Mouse (Mus musculus) heart, embryonic 12.5 days (tissue): ENCODE results near the gene Lman2l. TPM values are rescaled to one million over a fixed set of nuclear protein-coding genes. Genes with fewer than 3 reads are reported as not detected.
A peak's percentile ranks its signal among the peaks of the same experiment; 100 is the strongest.

Experiments
- ATAC-seq: fragments of 200-750 bp; cut with Nextera tagmentation; 2 replicates; pipeline ENCODE4 v1.8.0; 2017; ENCODE audit warnings: moderate TSS enrichment, moderate library complexity; ENCODE audit not compliant: insufficient number of reproducible peaks, low FRiP score
- H3K27ac ChIP-seq: fragments of 300-500 bp; sonication (generic); 2 replicates; pipeline ENCODE4 v1.5.1; 2016; ENCODE audit warnings: mild to moderate bottlenecking, moderate library complexity; ENCODE audit not compliant: poor library complexity, severe bottlenecking
- H3K27me3 ChIP-seq: fragments of 300-500 bp; sonication (generic); replicated peaks from 2 replicates; pipeline ENCODE4 v1.6.1; 2016; ENCODE audit warnings: mild to moderate bottlenecking, moderate library complexity
- H3K36me3 ChIP-seq: fragments of 300-500 bp; sonication (generic); 2 replicates; pipeline ENCODE4 v1.6.1; 2016; ENCODE audit warnings: mild to moderate bottlenecking, moderate library complexity
- H3K4me1 ChIP-seq: fragments of 300-500 bp; sonication (generic); replicated peaks from 2 replicates; pipeline ENCODE4 v1.6.1; 2016; ENCODE audit warnings: mild to moderate bottlenecking
- H3K4me2 ChIP-seq: fragments of 300-500 bp; sonication (generic); 2 replicates; pipeline ENCODE4 v1.6.1; 2016; ENCODE audit warnings: mild to moderate bottlenecking, moderate library complexity
- H3K4me3 ChIP-seq: fragments of 300-500 bp; sonication (generic); 2 replicates; pipeline ENCODE4 v1.5.1; 2016; ENCODE audit warnings: mild to moderate bottlenecking
- H3K9ac ChIP-seq: fragments of 300-500 bp; sonication (generic); 2 replicates; pipeline ENCODE4 v1.6.1; 2016; ENCODE audit warnings: mild to moderate bottlenecking, moderate library complexity
- H3K9me3 ChIP-seq: fragments of 300-500 bp; sonication (generic); replicated peaks from 2 replicates; pipeline ENCODE4 v1.6.1; 2016; ENCODE audit warnings: mild to moderate bottlenecking, moderate library complexity
- WGBS: fragments of 180-500 bp; shearing (Covaris S2); methylation state at CpG from one replicate; pipeline ENCODE4 v1.1.7; 2016; 5-methylcytosine and 5-hydroxymethylcytosine counted together
- polyA plus RNA-seq: library from polyadenylated mRNA; unstranded; fragments of >200 nt; fragmentation: Nextera tagmentation; extraction: Ambion mirVana; gene quantifications from 2 replicates; pipeline ENCODE4 v1.2.1, GENCODE M21; 2016

Lman2l gene
- 53.8 and 57.7 TPM in 2 replicates for polyA plus RNA-seq

- peak; percentile 99 for ATAC-seq
- under 1% methylated on average over 57 of the region's 57 CpGs for WGBS
- H3K4me2 ChIP-seq, result peak within 1 kb of the TSS; percentile 90
- peaks cover 3% of the 10 kb centered on the region for H3K4me1 ChIP-seq
- no peaks in the 10 kb centered on the region for H3K27me3 ChIP-seq
- H3K9ac ChIP-seq, result peak within 1 kb of the TSS; percentile 83
- peak within 1 kb of the TSS; percentile 81 for H3K4me3 ChIP-seq
- peaks cover 28% of the 10 kb centered on the region for H3K36me3 ChIP-seq
- H3K9me3 ChIP-seq, result no peaks in the 10 kb centered on the region
- peak within 1 kb of the TSS; percentile 79 for H3K27ac ChIP-seq
Measured at GRCm38 (mm10) chr1:36444471-36445464, at the start of gene Lman2l. Gene Lman2l, minus strand, starts transcription at chr1:36445271.

GRCm38 (mm10) chr1:36493299-36493698 is 48.2 kb upstream of the Lman2l start:
- ATAC-seq, result no peak
- Histone ChIP-seq H3K9me3 (no peaks in the 10 kb centered on the region), H3K4me1 (peaks cover 16% of the 10 kb centered on the region), H3K27ac (no peak overlapping the region), H3K36me3 (no peaks in the 10 kb centered on the region), H3K27me3 (no peaks in the 10 kb centered on the region), H3K9ac (no peak overlapping the region), H3K4me2 (no peak overlapping the region), H3K4me3 (no peak overlapping the region)
- 78% methylated on average over 6 of the region's 6 CpGs for whole genome bisulfite sequencing

- Histone ChIP-seq H3K27me3 (no peaks in the 10 kb centered on the region), H3K4me1 (peaks cover 16% of the 10 kb centered on the region), H3K4me2 (peak overlapping the region; percentile 16; the same call in 1 of the 2 replicates), H3K27ac (peak overlapping the region; percentile 25; the same call in 1 of the 2 replicates), H3K9me3 (no peaks in the 10 kb centered on the region), H3K36me3 (no peaks in the 10 kb centered on the region), H3K4me3 (no peak overlapping the region), H3K9ac (peak overlapping the region; percentile 48; the same call in 1 of the 2 replicates)
- WGBS, result 31% methylated on average over 9 of the region's 9 CpGs
- peak; percentile 85 for ATAC-seq
Measured at GRCm38 (mm10) chr1:36492416-36493139, 47.5 kb upstream of the Lman2l start.

GRCm38 (mm10) chr1:36489661-36490060 is 44.6 kb upstream of the Lman2l start:
- WGBS, result 67% methylated on average over 6 of the region's 6 CpGs

GRCm38 (mm10) chr1:36487111-36487510 is 42.0 kb upstream of the Lman2l start:
- Histone ChIP-seq H3K27ac (no peak overlapping the region), H3K4me1 (peaks cover 7% of the 10 kb centered on the region), H3K4me3 (no peak overlapping the region), H3K9ac (no peak overlapping the region), H3K36me3 (no peaks in the 10 kb centered on the region), H3K9me3 (no peaks in the 10 kb centered on the region), H3K4me2 (no peak overlapping the region), H3K27me3 (no peaks in the 10 kb centered on the region)
- WGBS, result 88% methylated on average over 9 of the region's 9 CpGs
- no peak for ATAC-seq

More at GRCm38 (mm10) chr1:36489661-36490060, 44.6 kb upstream of the Lman2l start:
- Histone ChIP-seq H3K4me2 (no peak overlapping the region), H3K4me3 (no peak overlapping the region), H3K27me3 (no peaks in the 10 kb centered on the region), H3K27ac (no peak overlapping the region), H3K9ac (no peak overlapping the region), H3K9me3 (no peaks in the 10 kb centered on the region), H3K4me1 (peaks cover 9% of the 10 kb centered on the region), H3K36me3 (no peaks in the 10 kb centered on the region)
- no peak for ATAC-seq

- H3K4me2 ChIP-seq, result no peak overlapping the region
- H3K9me3 ChIP-seq, result no peaks in the 10 kb centered on the region
- no peaks in the 10 kb centered on the region for H3K36me3 ChIP-seq
- H3K9ac ChIP-seq, result no peak overlapping the region
- no peak overlapping the region for H3K27ac ChIP-seq
- no peak overlapping the region for H3K4me3 ChIP-seq
- H3K4me1 ChIP-seq, result 0 out of 2 replicates have a peak, but pooled peaks cover 4% of the 10 kb centered on the region
- no peaks in the 10 kb centered on the region for H3K27me3 ChIP-seq
- ATAC-seq, result no peak
- WGBS, result 70% methylated on average over 7 of the region's 7 CpGs
Measured at GRCm38 (mm10) chr1:36485080-36485479, 40.0 kb upstream of the Lman2l start.

- Histone ChIP-seq H3K4me3 (no peak overlapping the region), H3K4me1 (0 out of 2 replicates have a peak, but pooled peaks cover 4% of the 10 kb centered on the region), H3K27ac (no peak overlapping the region), H3K36me3 (no peaks in the 10 kb centered on the region), H3K9ac (no peak overlapping the region), H3K9me3 (no peaks in the 10 kb centered on the region), H3K4me2 (no peak overlapping the region), H3K27me3 (no peaks in the 10 kb centered on the region)
- no peak for ATAC-seq
- WGBS, result 61% methylated on average over 4 of the region's 4 CpGs
Measured at GRCm38 (mm10) chr1:36483825-36484224, 38.8 kb upstream of the Lman2l start.

GRCm38 (mm10) chr1:36479903-36480899 is 35.1 kb upstream of the Lman2l start:
- ATAC-seq, result no peak
- WGBS, result 78% methylated on average over 12 of the region's 12 CpGs
- no peak overlapping the region for H3K4me2 ChIP-seq
- no peak overlapping the region for H3K4me3 ChIP-seq
- no peaks in the 10 kb centered on the region for H3K36me3 ChIP-seq
- peaks cover 14% of the 10 kb centered on the region for H3K4me1 ChIP-seq
- H3K9me3 ChIP-seq, result no peaks in the 10 kb centered on the region
- H3K9ac ChIP-seq, result no peak overlapping the region
- no peak overlapping the region for H3K27ac ChIP-seq
- no peaks in the 10 kb centered on the region for H3K27me3 ChIP-seq

GRCm38 (mm10) chr1:36478343-36478795 is 33.3 kb upstream of the Lman2l start:
- Histone ChIP-seq H3K36me3 (no peaks in the 10 kb centered on the region), H3K9ac (no peak overlapping the region), H3K9me3 (no peaks in the 10 kb centered on the region), H3K4me3 (no peak overlapping the region), H3K4me2 (no peak overlapping the region), H3K27me3 (no peaks in the 10 kb centered on the region), H3K4me1 (peaks cover 29% of the 10 kb centered on the region), H3K27ac (no peak overlapping the region)
- no peak for ATAC-seq
- WGBS, result 66% methylated on average over 2 of the region's 2 CpGs

GRCm38 (mm10) chr1:36476426-36476825 is 31.4 kb upstream of the Lman2l start:
- Histone ChIP-seq H3K27ac (no peak overlapping the region), H3K9ac (no peak overlapping the region), H3K4me1 (peaks cover 43% of the 10 kb centered on the region), H3K4me3 (no peak overlapping the region), H3K4me2 (no peak overlapping the region), H3K27me3 (no peaks in the 10 kb centered on the region), H3K36me3 (no peaks in the 10 kb centered on the region), H3K9me3 (no peaks in the 10 kb centered on the region)
- 80% methylated on average over 7 of the region's 7 CpGs for WGBS
- ATAC-seq, result no peak
